Mouse (Mus musculus) cerebellum, adult 18-20 months (tissue): ENCODE data around the gene Spsb2.
"Not testable (repeated sequence)": the region's sequence is repeated elsewhere in the genome, so short reads cannot be mapped to it uniquely, and the experiment has no call there.

Experiments used
- DNase-seq, 2 experiments: peaks; one replicate each; pipeline ENCODE4 v3.0.0; 2021

The Spsb2 gene

DNA sequence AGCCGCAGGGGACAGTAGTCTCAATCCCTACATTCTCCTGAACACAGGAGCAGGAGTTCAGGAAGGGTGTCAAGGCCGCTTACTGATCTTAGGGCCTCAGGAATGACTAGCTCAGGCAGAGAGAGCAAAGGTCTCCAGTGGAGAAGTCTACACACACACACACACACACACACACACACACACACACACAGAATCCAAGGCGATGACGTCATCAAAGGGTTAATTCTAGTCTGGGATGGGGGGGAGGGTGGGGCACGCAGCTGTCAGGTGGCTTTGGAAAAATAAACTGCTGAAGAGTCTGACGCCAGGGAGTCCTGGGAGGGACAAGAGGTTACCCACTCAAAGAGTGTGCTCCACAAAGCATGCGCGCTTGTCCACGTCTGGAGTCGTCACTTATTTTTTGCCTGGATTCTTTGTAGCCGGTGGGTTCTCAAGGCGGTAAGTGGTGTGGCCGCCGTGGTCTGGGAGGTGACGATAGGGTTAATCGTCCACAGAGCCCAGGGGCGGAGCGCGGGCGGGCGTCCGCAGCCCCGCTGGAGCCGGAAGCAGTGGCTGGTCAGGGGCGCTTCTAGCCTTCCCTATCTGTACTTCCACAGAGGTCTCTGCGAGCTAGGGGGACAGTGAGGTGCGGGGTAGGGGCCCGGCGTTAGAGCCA, at the start of gene Spsb2:
TSS of gene Spsb2 (plus strand) at position 304 of the 655 bp plus-strand sequence.
- DNase-seq = peak; percentile 58 to 66

DNA sequence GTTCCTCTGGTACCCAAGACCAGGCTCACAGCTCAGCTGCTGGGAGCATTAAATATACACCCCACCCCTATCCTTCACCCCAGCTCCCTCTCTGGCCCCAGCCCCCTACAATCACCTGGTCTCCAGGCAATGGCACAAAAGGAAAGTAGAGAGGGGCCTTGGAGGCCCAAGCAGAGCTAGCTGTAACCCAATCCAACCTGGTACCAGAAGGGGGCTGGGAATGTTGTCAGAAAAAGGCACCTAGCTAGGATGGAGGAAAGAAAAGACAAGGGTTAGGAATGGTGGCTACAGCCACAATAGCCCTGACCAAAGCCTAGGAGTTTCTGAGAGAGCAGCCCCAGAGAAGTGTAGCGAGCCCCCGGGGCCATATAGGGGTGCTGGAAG, 49.6 kb upstream of the Spsb2 start:
- DNase-seq = no peak

DNA sequence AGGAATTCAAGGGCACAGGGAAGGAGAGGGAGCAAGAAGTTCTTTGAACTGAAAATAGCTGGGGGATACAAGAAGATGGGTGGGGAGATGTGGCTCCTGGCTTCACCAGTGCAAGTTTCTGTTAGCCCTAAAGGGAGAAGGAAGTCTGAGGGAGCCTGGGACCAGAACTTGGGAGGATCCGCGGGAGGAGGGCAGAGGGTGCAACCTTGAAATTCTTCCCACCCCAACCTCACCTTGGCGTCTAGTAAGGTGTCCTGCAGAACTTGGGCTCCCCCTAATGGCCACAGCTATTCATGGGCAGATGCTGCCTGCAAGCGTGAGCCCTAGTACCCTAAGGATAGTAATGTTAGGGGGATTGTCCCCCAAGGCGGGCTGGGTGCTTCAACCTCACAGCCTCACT, 49.2 kb upstream of the Spsb2 start:
- DNase-seq = peak; percentile 88 to 90

DNA sequence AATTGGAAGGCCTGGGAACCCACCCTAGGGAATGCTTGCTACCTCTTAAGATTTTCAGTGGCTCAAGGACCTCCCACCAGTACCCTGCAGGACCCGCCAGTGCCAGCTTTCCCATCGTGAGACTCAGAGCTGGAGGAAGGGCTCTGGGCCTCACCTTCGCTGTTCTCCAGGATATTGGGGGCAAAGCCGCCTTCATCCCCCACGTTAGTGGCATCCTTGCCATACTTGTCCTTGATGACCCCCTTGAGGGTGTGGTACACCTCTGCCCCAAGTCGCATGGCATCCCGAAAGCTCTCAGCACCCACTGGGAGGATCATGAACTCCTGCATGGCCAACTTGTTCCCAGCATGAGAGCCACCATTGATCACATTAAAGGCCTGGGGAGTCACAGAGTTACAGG, 42.5 kb upstream of the Spsb2 start:
- no peak for DNase-seq

DNA sequence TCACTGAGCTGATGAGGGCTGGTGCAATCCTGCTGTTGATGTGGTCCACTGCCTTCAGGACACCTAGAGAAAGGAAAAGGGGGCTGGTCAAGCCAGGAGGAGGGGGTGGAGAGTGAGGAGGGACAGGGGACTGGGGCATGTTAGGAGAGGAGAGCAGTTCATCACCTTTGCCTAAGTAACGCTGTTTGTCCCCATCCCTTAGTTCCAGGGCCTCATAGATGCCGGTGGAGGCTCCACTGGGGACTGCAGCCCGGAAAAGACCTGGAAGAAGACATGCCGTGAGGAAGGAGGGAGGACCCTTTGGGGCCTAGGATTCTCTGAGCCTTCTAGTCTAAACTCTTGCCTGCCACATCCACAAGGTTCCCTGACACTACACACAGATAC, 40.9 kb upstream of the Spsb2 start:
- no peak for DNase-seq

DNA sequence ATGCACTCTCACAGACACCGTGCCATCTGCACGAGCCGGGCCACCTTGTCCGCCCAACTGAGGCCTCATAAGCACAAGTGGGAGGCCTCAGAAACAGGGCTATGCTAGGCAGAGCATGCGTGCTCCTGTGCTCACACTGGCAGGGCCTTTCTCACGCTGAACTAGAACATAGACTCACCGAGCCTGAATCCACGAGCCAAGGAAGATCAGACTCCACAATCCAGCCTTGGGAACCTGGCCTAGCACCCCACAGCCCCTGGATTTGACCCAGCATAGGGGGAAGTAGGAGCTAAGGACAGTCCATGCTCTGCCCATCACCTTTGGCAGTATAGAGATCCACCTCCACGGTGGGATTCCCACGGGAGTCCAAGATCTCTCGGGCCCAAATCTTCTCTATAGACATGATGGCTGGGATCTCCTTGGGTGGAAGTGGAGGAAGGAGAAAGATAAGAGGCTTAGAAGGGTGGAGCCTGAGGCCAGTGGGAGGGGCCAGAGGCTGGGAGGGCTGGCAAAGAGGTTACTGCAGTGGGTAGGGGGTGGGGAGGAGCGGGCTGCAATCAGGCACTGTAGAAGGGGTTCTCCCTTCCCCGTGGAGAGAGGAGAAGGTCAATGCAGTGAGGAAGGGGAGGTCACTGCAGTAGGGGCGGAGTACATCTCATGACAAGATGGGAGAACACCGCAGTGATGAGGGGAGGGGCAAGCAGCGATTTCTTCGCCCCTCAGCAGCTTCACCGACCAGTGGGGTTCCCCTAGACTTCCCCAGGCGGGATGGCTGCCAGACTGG, 40.3 kb upstream of the Spsb2 start:
- DNase-seq = peak; percentile 74 to 77

DNA sequence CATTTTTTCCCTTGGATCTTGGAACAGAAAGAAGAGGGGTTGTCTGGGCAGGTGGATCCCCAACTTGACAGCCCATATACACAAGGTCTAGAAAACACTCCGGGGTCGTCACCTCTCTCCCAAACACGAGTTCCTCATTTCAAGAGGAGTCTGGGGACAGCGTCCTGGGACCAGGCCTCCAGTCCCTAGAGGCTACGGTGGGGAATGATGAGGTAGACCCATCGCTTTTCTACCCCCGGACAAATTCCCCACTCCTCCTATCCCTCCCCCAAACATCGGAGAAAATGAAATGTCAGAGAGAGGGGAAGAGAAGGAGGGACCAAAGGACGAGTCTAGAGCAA, 39.8 kb upstream of the Spsb2 start:
- DNase-seq = no peak

DNA sequence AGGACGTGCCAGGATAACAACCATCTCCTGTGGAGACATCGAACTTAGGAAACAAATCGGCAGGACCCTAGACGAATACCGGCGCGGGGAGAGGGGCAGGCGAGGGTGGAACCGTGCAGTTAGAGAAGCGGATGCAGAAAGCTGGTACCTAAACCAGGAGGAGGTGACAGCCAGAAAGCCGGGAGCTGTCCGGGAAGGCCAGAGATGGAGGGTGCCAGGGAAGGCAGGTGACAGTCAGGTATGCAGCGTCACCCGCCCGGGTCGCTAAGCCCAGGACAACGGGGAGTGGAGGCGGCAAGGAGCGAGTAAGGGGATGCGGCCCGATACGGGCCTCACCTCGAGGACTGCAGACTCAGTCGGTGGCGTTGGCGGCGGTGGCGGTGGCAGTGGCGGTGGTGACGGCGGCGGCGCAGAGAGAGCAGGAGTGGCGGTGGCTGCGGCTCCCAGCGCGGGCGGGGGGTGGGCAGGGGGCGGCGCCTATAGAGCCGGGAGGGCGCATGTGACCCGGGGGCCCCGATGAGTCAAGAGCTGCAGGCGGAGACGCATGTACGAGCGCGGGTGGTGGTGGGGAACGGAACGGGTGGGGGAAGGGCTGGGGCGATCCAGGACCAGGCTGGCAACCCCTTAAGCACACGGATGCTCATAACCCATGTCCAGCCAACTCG, 39.2 kb upstream of the Spsb2 start, which contains the start of gene Eno2:
TSS of gene Eno2 (minus strand) at position 573 of the 665 bp plus-strand sequence.
- peak; percentile 83 to 84 for DNase-seq

DNA sequence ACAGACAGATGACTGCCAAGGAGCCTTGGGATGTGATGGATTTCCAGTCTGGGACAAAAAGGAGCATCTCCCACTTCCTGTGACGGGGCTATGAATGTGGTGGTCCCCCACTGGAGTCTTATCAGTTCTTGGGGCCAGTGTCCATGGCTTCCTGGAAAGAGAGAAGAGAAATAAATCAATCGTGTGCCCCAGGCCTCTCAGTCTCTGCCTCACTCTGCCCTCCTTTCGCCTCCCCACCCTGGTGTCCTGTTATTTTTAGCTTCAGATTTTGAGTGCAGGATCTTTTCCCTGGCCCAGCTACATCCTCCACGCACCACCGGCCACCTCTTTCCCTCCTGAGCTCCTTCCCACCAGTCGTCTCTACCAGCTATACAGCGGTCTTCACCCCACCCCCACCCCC, 38.4 kb upstream of the Spsb2 start:
- DNase-seq = peak; percentile 43 to 54

DNA sequence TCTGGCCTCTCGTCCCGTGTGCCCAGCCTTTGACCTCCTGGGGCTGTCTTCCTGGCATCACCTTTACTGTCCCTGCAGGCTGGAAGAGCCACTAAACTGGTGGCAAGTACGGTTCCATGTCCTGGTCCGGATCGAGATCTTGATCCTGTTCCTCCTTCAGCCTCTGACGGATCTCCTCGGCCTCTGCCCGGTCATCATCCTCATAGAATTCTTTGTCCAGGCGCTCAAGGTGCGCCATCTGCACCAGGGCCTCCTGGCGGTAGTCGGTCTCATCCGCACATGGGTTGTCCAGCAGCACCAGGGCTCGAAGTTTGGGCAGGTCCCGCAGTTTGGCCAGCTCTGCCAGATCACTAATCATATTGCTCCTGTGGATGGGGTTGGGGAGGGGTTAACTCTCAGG, 38.0 kb upstream of the Spsb2 start:
- peak; percentile 56 to 62 for DNase-seq

DNA sequence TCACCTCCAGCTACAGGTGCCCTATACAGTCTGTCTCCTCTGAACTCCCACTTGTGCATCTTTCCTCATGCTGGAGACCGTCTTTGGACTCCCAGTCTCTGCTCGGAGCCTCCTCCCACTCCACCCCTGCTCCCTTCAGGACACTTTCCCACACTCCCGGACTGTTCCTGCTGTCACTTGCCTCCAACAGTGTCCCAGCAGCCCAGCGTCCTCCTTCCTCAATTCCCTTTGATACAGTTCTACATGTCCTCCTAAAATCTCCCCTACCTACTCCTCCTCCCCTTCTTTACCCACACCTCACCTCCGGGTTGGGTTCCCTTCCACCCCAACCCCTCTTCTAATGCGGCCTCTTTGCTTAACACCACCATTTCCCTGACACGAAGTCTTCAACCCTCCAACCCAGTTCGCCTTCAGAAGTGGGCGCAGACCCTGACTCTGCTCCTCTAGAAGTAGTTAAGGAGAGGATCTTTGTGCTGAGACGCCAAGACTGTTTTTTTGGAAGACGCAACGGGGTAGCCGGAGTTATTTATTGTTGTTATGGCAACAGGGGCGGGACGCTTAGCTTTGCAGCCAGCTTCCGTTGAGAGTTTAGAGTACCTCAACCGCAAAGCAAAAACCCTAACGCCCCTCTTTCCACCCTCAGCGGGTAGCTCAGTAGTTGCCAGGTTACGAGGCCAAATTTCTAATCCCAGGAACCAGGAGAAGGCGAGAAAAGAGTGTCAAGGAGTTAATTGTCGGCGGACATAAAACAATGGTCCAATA, 29.1 kb upstream of the Spsb2 start, which contains the start of gene Lrrc23:
TSS of gene Lrrc23 (minus strand) at position 506 of the 762 bp plus-strand sequence.
- peak; percentile 29 to 40 for DNase-seq

DNA sequence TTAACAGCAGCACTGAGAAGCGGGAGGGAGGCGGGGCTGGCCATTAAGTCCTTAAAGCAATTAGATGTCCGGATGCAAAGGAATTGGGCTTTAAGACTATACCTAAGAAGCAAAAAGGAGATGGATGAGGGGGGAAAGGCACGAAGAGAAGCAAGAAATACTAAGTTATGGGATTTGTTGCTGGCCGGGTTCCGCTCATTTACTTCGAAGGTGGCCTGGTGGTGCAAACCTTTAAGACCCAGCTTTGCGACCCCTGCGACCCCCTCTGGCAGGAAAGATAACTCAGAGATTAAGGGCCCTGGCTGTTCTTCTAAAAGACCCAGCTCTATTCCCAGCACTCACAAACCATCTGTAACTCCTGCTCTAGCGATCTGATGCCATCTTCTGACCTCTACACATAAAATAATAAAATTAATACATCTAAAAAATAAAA, 28.5 kb upstream of the Spsb2 start:
- no peak for DNase-seq

DNA sequence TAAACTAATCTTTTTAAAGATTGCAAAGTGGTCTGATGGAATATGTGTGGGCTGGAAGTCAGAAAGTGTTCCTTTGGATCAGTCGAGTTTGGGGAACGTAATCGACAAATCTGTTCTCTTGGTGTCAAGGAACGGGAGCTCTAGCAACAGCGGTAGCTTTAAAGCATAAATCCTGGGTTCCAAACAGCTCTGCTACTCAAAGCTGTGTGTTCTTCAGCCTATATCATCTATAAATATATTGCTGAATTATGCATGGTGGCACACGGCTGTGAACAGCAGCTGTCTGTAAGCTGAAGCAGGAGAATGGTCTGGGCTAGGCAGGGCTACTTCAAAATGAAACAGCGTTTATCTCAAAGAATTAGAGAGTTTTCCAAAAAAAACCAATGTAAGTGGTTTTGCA, 27.5 kb upstream of the Spsb2 start:
- DNase-seq = peak in 1 of 2 experiments; percentile 0

DNA sequence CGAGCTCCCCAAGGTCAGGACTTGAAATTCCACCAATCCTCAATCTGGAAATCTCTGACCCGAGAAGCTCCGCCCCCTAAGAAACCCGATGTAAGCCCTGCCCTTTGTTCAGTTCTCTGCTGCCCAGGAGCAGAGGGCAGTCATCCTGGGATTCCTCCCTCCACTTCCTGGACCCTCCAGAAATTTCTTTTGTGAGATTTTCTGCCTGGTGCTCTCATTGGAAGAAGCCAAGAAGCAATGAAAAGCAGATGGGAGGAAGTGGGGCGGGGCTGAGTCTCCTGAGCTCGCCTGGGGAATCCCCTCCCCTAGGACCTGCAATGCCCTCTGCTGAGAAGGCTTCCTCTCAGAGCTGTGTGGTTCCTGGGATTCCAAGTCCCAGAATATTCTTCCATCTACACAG, 26.0 kb upstream of the Spsb2 start:
- peak; percentile 6 to 9 for DNase-seq

DNA sequence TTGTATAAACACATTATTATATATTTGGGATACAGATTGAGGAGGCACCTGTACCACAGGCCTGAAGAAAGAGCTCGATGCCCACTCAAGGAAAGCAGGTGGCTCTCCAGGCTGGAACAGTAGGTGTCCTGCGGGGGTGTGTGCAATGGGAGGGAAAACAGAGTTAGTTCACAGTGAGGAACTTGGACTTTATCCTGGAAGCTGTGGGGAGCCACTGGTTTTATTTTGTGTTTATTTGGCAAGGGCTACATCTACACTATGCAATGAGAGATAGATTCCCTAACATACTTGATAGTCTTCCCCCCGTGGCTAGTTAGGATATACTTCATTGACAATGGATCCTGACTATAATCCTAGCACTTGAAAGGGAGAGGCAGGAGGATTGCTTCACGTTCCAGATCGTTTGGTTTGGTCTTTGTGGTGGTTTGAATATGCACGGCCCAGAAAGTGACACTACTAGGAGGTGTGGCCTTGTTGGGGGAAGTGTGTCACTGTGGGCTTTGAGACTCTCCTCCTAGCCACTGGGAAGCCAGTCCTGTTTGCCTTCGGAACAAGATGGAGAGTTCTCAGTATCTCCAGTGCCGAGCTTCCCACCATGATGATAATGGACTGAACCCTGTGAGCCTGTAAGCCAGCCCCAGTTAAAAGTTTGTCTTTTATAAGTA, 21.6 kb upstream of the Spsb2 start:
- peak; percentile 85 to 89 for DNase-seq

DNA sequence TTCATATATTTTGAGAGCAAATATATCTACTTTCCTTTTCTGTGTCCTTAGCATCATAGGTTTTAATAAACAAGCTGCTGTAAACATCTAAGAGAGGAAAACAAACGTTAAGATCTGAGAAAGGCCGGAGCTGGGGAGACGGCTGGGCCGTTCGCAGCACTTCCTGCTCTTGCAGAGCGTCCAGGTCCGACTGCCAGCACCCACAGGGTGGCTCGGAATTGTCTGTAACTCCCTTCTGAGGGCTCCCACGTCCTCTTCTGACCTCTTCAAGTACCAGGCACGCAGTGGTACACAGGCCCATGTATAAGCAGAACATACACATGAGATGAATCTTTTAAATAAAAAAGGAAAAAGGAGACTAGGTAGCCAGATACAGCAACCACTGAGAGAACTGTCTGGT, 20.7 kb upstream of the Spsb2 start:
- DNase-seq = peak; percentile 41 to 47

DNA sequence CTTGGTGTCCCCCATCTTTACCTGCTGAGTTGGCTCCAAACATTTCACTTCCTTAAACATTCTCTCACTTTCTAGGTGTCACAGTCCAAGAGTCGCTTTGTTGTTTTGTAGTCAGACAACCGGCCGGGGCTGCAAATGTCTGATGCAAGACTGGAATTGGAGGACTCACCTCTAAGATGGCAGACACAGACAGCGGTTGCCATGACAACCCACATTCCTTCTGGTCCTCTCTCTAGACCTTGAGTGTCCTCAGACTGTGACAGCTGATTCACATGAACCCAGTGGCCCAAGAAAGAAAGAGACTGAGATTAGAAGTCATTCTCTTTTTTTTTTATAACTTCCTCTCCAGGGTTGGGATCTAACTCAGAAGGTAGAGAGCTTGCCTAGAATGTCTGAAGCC, 18.9 kb upstream of the Spsb2 start:
- peak in 1 of 2 experiments; percentile 1 for DNase-seq

DNA sequence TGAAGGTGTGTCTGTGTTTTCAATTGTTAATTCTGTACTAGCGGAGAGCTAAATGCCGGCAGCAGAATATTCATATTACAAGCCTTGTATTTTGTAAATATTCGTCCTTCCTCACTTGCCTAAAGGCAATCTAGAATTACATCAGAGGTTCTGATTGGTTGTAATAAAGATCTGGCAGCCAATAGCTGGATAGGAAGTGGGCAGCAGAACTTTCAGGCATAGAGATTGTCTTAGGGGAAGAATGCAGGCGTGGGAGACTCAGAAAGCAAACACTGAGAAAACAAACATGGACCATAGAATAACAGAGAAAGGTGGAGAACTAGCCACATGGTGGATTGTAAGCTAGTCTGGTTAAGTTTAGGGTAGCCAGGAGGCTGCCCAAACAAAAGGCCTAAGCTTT, 18.3 kb upstream of the Spsb2 start:
- no peak for DNase-seq

DNA sequence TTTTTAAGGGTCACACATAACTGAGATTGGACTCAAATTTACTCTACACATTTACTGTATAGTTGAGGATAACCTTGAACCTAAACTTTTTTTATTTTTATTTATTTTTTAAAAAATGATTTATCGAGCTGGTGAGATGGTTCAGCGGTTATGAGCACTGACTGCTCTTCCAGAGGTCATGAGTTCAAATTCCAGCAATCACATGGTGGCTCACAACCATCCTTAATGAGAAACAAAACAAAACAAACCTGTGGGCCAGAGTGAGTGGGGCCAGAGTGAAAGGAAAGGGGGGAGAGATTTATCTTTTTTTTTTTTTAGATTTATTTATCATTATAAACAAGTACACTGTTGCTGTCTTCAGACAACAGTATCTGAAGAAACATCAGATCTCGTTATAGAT, 16.6 kb upstream of the Spsb2 start:
- no peak for DNase-seq

DNA sequence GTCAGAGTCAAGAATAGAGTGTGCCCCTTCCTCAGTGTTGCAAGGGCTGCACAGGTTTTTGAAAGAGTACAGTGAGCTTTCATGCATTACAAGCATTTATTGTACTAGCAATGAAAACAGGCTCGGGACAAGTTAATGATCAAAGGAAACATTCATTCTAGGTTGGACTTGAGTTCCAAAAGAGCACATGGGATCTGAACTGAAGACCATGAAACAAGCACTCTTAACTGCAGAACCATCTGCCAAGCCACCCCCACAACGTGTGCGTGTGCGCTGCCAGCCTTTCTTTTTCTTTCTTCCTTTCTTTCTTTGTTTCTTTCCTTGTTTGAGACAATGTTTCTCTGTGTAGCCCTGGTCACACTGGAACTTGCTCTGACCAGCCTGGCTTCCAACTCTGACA, 12.7 kb upstream of the Spsb2 start:
- no peak for DNase-seq

DNA sequence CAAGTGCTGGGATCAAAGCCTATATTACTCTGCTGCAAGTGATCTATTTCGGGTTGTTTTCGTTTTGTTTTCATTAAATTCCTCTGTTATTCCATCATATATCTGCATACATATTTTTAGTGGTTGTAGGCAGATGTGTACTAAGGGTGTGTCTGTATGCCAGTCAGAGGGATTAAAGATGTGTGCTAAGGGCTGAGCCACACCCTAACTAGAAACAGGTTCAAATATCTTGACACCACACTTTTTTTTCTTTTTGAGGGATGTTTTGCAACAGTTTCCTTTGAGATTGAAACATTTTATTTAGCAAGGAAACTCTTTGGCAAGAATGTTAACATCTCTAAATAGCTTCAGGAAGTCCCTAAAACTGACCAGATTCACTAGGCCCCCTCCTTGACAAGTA, 12.3 kb upstream of the Spsb2 start:
- DNase-seq = no peak

DNA sequence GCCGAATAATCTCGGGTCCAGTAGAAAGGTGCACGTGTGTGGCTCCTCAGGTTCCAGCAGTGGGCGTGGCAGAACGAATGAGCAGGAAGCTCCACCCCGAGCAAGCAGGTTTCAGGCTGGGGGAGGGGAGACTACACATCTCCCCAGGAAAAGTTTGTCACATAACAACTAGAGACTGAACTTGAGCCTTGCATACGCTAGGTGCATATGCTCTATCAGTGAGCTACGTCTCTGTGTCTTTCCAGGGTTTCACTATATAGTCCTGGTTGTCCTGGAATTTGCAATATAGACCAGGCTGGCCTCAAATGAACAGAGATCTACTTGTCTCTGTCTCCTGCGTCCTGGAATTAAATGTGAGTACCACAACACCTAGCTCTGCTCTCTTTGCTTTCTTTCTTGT, 6.1 kb upstream of the Spsb2 start:
- DNase-seq = not testable (repeated sequence)

DNA sequence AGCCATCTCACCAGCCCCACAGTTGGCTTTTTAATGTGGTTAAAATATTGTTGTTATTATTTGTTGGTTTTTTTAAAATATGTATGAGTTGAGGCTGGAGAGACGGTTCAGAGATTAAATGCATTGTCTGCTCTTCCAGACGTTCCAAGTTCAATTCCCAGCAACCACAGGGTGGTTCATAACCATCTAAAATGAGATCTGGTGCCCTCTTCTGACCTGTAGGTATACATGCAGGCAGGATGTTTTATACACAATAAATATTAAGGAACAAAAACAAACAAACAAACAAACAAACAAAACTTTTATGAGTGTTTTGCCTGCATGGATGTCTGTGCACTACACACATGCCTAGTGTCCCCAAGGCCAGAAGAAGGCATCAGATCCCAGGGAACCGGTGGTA, 5.4 kb upstream of the Spsb2 start:
- peak in 1 of 2 experiments; percentile 0 for DNase-seq
